Mouse (Mus musculus): ENCODE measurements around the gene 0610009B22Rik.

Gene 0610009B22Rik

GRCm38 (mm10) chr11:51635525-51636322, 53.0 kb downstream of the 0610009B22Rik start, which contains the start of gene Rmnd5b:
Gene Rmnd5b (minus strand): TSS chr11:51635896.
- DNase-seq = peak; percentile 92 to 94
